Mouse (Mus musculus) neural tube, embryonic 12.5 days (tissue): ENCODE results near the gene Pmepa1. TPM values are rescaled to one million over a fixed set of nuclear protein-coding genes. Genes with fewer than 3 reads are reported as not detected.

Experiments
- ATAC-seq: fragments of 200-750 bp; cut with Nextera tagmentation; 2 replicates; pipeline ENCODE4 v1.8.0; 2017; ENCODE audit warnings: low read depth, mild to moderate bottlenecking, moderate TSS enrichment, moderate library complexity; ENCODE audit not compliant: low FRiP score
- H3K27ac ChIP-seq: fragments of 300-500 bp; sonication (generic); 2 replicates; pipeline ENCODE4 v1.5.1; 2016
- H3K27me3 ChIP-seq: fragments of 300-500 bp; sonication (generic); replicated peaks from 2 replicates; pipeline ENCODE4 v1.6.1; 2016; ENCODE audit warnings: mild to moderate bottlenecking
- H3K36me3 ChIP-seq: fragments of 300-500 bp; sonication (generic); 2 replicates; pipeline ENCODE4 v1.6.1; 2016; ENCODE audit warnings: mild to moderate bottlenecking
- H3K4me1 ChIP-seq: fragments of 300-500 bp; sonication (generic); 2 replicates; pipeline ENCODE4 v1.6.1; 2016
- H3K4me2 ChIP-seq: fragments of 300-500 bp; sonication (generic); replicated peaks from 2 replicates; pipeline ENCODE4 v1.6.1; 2016; ENCODE audit warnings: mild to moderate bottlenecking
- H3K4me3 ChIP-seq: fragments of 300-500 bp; sonication (generic); 2 replicates; pipeline ENCODE4 v1.5.1; 2016
- H3K9ac ChIP-seq: fragments of 300-500 bp; sonication (generic); 2 replicates; pipeline ENCODE4 v1.6.1; 2016; ENCODE audit warnings: mild to moderate bottlenecking
- H3K9me3 ChIP-seq: fragments of 300-500 bp; sonication (generic); 2 replicates; pipeline ENCODE4 v1.6.1; 2016; ENCODE audit warnings: mild to moderate bottlenecking
- WGBS: fragments of 180-500 bp; shearing (Covaris S2); methylation state at CpG from one replicate; pipeline ENCODE4 v1.1.7; 2016; 5-methylcytosine and 5-hydroxymethylcytosine counted together
- polyA plus RNA-seq: library from polyadenylated mRNA; unstranded; fragments of >200 nt; fragmentation: Nextera tagmentation; extraction: Ambion mirVana; gene quantifications from 2 replicates; pipeline ENCODE4 v1.2.1, GENCODE M21; 2016

The Pmepa1 gene
- polyA plus RNA-seq, 1 experiment from 2014 or later = 6.6 TPM

- no peak overlapping the region for H3K9ac ChIP-seq
- no peaks in the 10 kb centered on the region for H3K9me3 ChIP-seq
- H3K27me3 ChIP-seq = no peaks in the 10 kb centered on the region; the same call in 1 of the 2 replicates
- no peaks in the 10 kb centered on the region for H3K36me3 ChIP-seq
- ATAC-seq = no peak
- H3K27ac ChIP-seq = no peak overlapping the region
- no peaks in the 10 kb centered on the region for H3K4me1 ChIP-seq
- H3K4me2 ChIP-seq = no peak overlapping the region
- 78% methylated on average over 6 of the region's 6 CpGs for WGBS
- no peak overlapping the region for H3K4me3 ChIP-seq
Observed at GRCm38 (mm10) chr2:173185282-173185681, 91.1 kb downstream of the Pmepa1 start.

- H3K9me3 ChIP-seq = no peaks in the 10 kb centered on the region
- WGBS = 62% methylated on average over 11 of the region's 11 CpGs
- no peak overlapping the region for H3K4me3 ChIP-seq
- no peak overlapping the region for H3K4me2 ChIP-seq
- no peak for ATAC-seq
- peaks cover 2% of the 10 kb centered on the region; the same call in 1 of the 2 replicates for H3K27me3 ChIP-seq
- H3K27ac ChIP-seq = no peak overlapping the region
- H3K9ac ChIP-seq = no peak overlapping the region
- H3K4me1 ChIP-seq = no peaks in the 10 kb centered on the region
- no peaks in the 10 kb centered on the region for H3K36me3 ChIP-seq
Observed at GRCm38 (mm10) chr2:173184475-173185080, 91.8 kb downstream of the Pmepa1 start.

GRCm38 (mm10) chr2:173183836-173184460 lies 92.4 kb downstream of the Pmepa1 start:
- H3K27ac ChIP-seq = no peak overlapping the region
- peaks cover 2% of the 10 kb centered on the region; the same call in 1 of the 2 replicates for H3K27me3 ChIP-seq
- H3K9ac ChIP-seq = no peak overlapping the region
- no peaks in the 10 kb centered on the region for H3K9me3 ChIP-seq
- 0 out of 2 replicates have a peak, but pooled peaks have one; percentile 34 for ATAC-seq
- 13% methylated on average over 8 of the region's 8 CpGs for WGBS
- H3K4me2 ChIP-seq = no peak overlapping the region
- no peaks in the 10 kb centered on the region for H3K4me1 ChIP-seq
- no peak overlapping the region for H3K4me3 ChIP-seq
- no peaks in the 10 kb centered on the region for H3K36me3 ChIP-seq

- Histone ChIP-seq H3K4me2 (no peak overlapping the region), H3K9ac (no peak overlapping the region), H3K4me1 (no peaks in the 10 kb centered on the region), H3K27ac (no peak overlapping the region), H3K4me3 (no peak overlapping the region), H3K36me3 (no peaks in the 10 kb centered on the region), H3K9me3 (no peaks in the 10 kb centered on the region), H3K27me3 (peaks cover 2% of the 10 kb centered on the region; the same call in 1 of the 2 replicates)
- no peak for ATAC-seq
- WGBS = 92% methylated on average over 10 of the region's 10 CpGs
Observed at GRCm38 (mm10) chr2:173183311-173183710, 93.0 kb downstream of the Pmepa1 start.

- Histone ChIP-seq H3K36me3 (no peaks in the 10 kb centered on the region), H3K9ac (no peak overlapping the region), H3K27ac (no peak overlapping the region), H3K27me3 (peaks cover 2% of the 10 kb centered on the region; the same call in 1 of the 2 replicates), H3K4me1 (no peaks in the 10 kb centered on the region), H3K4me2 (no peak overlapping the region), H3K4me3 (no peak overlapping the region), H3K9me3 (no peaks in the 10 kb centered on the region)
- WGBS = 78% methylated on average over 7 of the region's 7 CpGs
- ATAC-seq = no peak
Observed at GRCm38 (mm10) chr2:173182796-173183195, 93.5 kb downstream of the Pmepa1 start.

- Histone ChIP-seq H3K4me1 (no peaks in the 10 kb centered on the region), H3K9me3 (no peaks in the 10 kb centered on the region), H3K9ac (no peak overlapping the region), H3K27me3 (peaks cover 2% of the 10 kb centered on the region; the same call in 1 of the 2 replicates), H3K4me3 (no peak overlapping the region), H3K4me2 (no peak overlapping the region), H3K27ac (no peak overlapping the region), H3K36me3 (no peaks in the 10 kb centered on the region)
- ATAC-seq = no peak
- WGBS = 89% methylated on average over 7 of the region's 7 CpGs
Observed at GRCm38 (mm10) chr2:173181901-173182300, 94.4 kb downstream of the Pmepa1 start.

- Histone ChIP-seq H3K27ac (no peak overlapping the region), H3K36me3 (no peaks in the 10 kb centered on the region), H3K4me1 (no peaks in the 10 kb centered on the region), H3K9me3 (no peaks in the 10 kb centered on the region), H3K4me2 (no peak overlapping the region), H3K9ac (no peak overlapping the region), H3K27me3 (peaks cover 2% of the 10 kb centered on the region; the same call in 1 of the 2 replicates), H3K4me3 (no peak overlapping the region)
- ATAC-seq = no peak
- WGBS = 57% methylated on average over 5 of the region's 5 CpGs
Observed at GRCm38 (mm10) chr2:173181486-173181885, 94.8 kb downstream of the Pmepa1 start.

GRCm38 (mm10) chr2:173180721-173181388 lies 95.5 kb downstream of the Pmepa1 start:
- 85% methylated on average over 11 of the region's 11 CpGs for WGBS
- Histone ChIP-seq H3K27me3 (peaks cover 2% of the 10 kb centered on the region; the same call in 1 of the 2 replicates), H3K9me3 (no peaks in the 10 kb centered on the region), H3K9ac (no peak overlapping the region), H3K27ac (no peak overlapping the region), H3K4me3 (no peak overlapping the region), H3K4me1 (no peaks in the 10 kb centered on the region), H3K36me3 (no peaks in the 10 kb centered on the region), H3K4me2 (no peak overlapping the region)
- no peak for ATAC-seq

- H3K36me3 ChIP-seq = no peaks in the 10 kb centered on the region
- no peak for ATAC-seq
- no peak overlapping the region for H3K9ac ChIP-seq
- no peaks in the 10 kb centered on the region for H3K4me1 ChIP-seq
- H3K27ac ChIP-seq = no peak overlapping the region
- WGBS = 75% methylated on average over 4 of the region's 4 CpGs
- H3K27me3 ChIP-seq = peaks cover 2% of the 10 kb centered on the region; the same call in 1 of the 2 replicates
- no peaks in the 10 kb centered on the region; the same call in 1 of the 2 replicates for H3K9me3 ChIP-seq
- no peak overlapping the region for H3K4me3 ChIP-seq
- no peak overlapping the region for H3K4me2 ChIP-seq
Observed at GRCm38 (mm10) chr2:173180026-173180425, 96.3 kb downstream of the Pmepa1 start.

GRCm38 (mm10) chr2:173179046-173179445 lies 97.3 kb downstream of the Pmepa1 start:
- 88% methylated on average over 7 of the region's 7 CpGs for WGBS
- ATAC-seq = no peak
- no peak overlapping the region for H3K4me3 ChIP-seq
- no peaks in the 10 kb centered on the region; the same call in 1 of the 2 replicates for H3K9me3 ChIP-seq
- H3K9ac ChIP-seq = no peak overlapping the region
- no peak overlapping the region for H3K27ac ChIP-seq
- H3K4me2 ChIP-seq = no peak overlapping the region
- H3K4me1 ChIP-seq = peaks cover 9% of the 10 kb centered on the region
- no peaks in the 10 kb centered on the region for H3K36me3 ChIP-seq
- peaks cover 2% of the 10 kb centered on the region; the same call in 1 of the 2 replicates for H3K27me3 ChIP-seq

- Histone ChIP-seq H3K27me3 (peaks cover 2% of the 10 kb centered on the region; the same call in 1 of the 2 replicates), H3K36me3 (no peaks in the 10 kb centered on the region), H3K4me3 (no peak overlapping the region), H3K4me2 (no peak overlapping the region), H3K4me1 (peaks cover 20% of the 10 kb centered on the region), H3K9me3 (no peaks in the 10 kb centered on the region; the same call in 1 of the 2 replicates), H3K27ac (no peak overlapping the region), H3K9ac (no peak overlapping the region)
- WGBS = 88% methylated on average over 8 of the region's 8 CpGs
- ATAC-seq = no peak
Observed at GRCm38 (mm10) chr2:173177951-173178350, 98.4 kb downstream of the Pmepa1 start.

- H3K4me2 ChIP-seq = no peak overlapping the region
- H3K4me3 ChIP-seq = no peak overlapping the region
- no peak overlapping the region for H3K9ac ChIP-seq
- 83% methylated on average over 5 of the region's 5 CpGs for WGBS
- H3K27ac ChIP-seq = no peak overlapping the region
- ATAC-seq = no peak
- no peaks in the 10 kb centered on the region for H3K36me3 ChIP-seq
- H3K4me1 ChIP-seq = peaks cover 24% of the 10 kb centered on the region
- no peaks in the 10 kb centered on the region; the same call in 1 of the 2 replicates for H3K9me3 ChIP-seq
- peaks cover 4% of the 10 kb centered on the region; the same call in 1 of the 2 replicates for H3K27me3 ChIP-seq
Observed at GRCm38 (mm10) chr2:173177481-173177880, 98.9 kb downstream of the Pmepa1 start.
